Mouse (Mus musculus) embryonic fibroblast, embryonic 13.5 days (primary cell): ENCODE data around the gene Aatk.

Source experiments
- CTCF ChIP-seq: IDR thresholded peaks from 2 replicates; pipeline ENCODE4 v1.5.1; 2011; ENCODE audit warnings: mild to moderate bottlenecking, control low read depth, low read length, moderate library complexity, borderline replicate concordance; ENCODE audit not compliant: insufficient read depth
- POLR2A ChIP-seq: IDR thresholded peaks from 2 replicates; pipeline ENCODE4 v1.6.1; 2011; ENCODE audit warnings: low read depth, mild to moderate bottlenecking, control low read depth, low read length, moderate library complexity

GRCm38 (mm10) chr11:120009937-120010336 lies 37.0 kb downstream of the Aatk start:
- TF ChIP-seq POLR2A: no peak
- TF ChIP-seq CTCF: no peak
